Mouse (Mus musculus) bone marrow macrophage, adult 2 months (primary cell): ENCODE data around the gene Ghr.

ENCODE experiments used
- CTCF ChIP-seq: IDR thresholded peaks from 2 replicates; pipeline ENCODE4 v1.5.1; 2012; ENCODE audit warnings: low read depth, mild to moderate bottlenecking, low read length, moderate library complexity
- POLR2A ChIP-seq: IDR thresholded peaks from 2 replicates; pipeline ENCODE4 v1.6.1; 2012; ENCODE audit warnings: mild to moderate bottlenecking, low read depth, low read length, borderline replicate concordance

- TF ChIP-seq POLR2A (no peak), CTCF (no peak)
Measured at GRCm38 (mm10) chr15:3388485-3388884, 194.8 kb downstream of the Ghr start.
